Mouse (Mus musculus) thymus, adult 2 months (tissue): ENCODE measurements at regions not wholly inside any gene's neighbourhood (a gene's known extent, or its start where the extent isn't known, plus 50 kb on each side); places are given as distances from the start of the nearest gene placed in this dataset.

Source experiments
- CTCF ChIP-seq: fragments of 200-500 bp; IDR thresholded peaks from 2 replicates; pipeline ENCODE4 v1.5.1; 2012; ENCODE audit warnings: mild to moderate bottlenecking, control low read depth, low read length, moderate library complexity, borderline replicate concordance; ENCODE audit not compliant: control insufficient read depth, poor library complexity, insufficient read depth; ENCODE audit errors: extremely low read depth
- POLR2A ChIP-seq: fragments of 200-500 bp; IDR thresholded peaks from 2 replicates; pipeline ENCODE4 v1.6.1; 2012; ENCODE audit warnings: mild to moderate bottlenecking, low read length, control low read depth, moderate library complexity; ENCODE audit not compliant: control insufficient read depth, poor library complexity, insufficient read depth; ENCODE audit errors: extremely low read depth

DNA sequence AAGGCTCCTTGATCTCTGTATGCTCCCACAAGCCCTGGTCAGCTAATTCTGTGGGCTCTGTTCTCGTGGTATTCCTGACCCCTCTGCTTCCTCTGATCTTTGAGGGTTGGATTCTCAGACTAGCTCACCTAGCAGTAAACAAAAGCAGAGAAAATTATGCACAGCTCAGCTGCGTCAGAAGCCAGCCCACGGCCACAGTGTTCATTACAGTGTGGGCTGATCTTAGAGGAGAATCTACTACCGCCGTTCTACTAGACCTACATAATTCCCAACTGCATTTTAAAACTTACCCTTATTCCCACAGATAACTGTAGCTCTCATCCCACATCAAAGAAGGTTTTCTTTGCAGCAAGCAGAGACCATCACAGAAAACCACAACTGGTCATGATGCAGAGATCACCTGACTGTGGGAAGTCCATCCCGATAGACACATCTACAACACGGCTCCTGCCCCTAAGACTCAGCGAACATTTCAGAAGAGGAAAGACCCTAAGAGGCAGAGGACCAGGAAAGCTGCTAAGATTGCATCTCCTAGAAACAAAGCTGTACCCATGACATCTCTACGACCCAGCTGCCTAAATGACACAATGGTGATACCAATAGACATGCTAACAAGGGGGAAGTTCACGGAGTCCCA is 49.8 kb upstream of the Ralgps2 start:
- TF ChIP-seq CTCF (no peak), POLR2A (no peak)
